Mouse (Mus musculus) retina, postnatal 7 days (tissue): ENCODE measurements around the gene 9530077C05Rik.
"Not testable (repeated sequence)": the region's sequence is repeated elsewhere in the genome, so short reads cannot be mapped to it uniquely, and the experiment has no call there.

Source experiments
- DNase-seq: peaks from one replicate; pipeline ENCODE4 v3.0.0-alpha.2; 2012; ENCODE audit warnings: low read depth, low spot score

Gene 9530077C05Rik

DNA sequence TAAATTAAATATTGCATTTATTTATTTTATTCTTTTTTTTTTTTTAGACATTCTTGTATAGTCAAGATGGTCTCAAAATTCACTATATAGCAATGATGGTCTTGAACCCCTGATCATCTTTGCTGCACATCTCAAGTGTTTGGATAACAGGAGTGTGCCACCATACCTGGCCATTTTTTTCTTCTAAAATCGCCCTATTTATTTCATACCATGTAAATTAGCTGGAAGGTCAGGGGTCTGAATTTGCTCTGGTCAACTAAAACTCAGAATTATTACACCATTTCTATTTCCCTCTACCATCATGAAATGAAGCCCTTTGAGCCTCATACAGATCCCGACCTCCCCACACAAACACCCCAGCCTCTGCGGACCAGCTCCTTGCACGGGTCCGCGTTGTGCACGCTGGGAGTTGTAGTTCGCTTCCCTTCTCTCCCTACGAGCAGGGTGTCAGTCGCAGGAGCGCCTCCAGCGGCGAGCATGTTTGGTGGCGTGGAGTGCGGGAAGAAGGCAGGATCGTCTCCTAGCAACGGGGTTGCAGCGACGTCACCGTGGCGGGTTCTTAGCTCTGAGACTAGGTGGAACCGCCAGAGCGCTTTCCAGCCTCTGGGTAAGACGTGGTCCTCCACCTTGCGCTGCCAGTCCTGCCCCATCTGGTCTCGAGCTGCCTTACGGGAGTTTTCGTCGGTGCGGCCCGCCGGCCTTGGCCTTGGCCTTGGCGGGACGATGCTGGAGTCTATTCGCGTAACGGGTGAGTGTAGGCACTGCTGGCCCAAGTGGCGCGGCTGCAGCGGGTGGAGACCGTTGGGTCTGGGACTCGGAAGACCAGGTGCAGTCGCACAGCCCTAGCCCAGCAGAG is at the start of gene 9530077C05Rik:
Gene 9530077C05Rik (plus strand): TSS at position 512 of the 856 bp plus-strand sequence.
- DNase-seq: peak; percentile 93

DNA sequence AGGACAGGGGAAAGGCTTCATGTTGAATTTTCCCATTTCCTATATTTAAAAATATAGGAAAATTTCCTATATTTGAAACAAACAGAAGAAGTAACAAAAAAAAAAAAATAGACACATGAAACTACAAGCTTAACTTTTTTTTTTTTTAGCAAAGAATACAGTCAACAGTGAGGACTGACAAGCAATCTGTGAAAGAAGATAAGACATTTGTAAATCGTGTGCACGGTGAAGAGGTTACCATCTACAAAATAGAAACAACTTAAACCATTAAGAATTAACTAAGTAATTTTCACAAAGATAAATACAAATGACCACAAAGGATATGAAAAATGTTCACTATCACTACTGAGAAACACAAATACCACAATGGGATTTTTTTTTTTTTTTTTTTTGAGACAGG is 45.1 kb upstream of the 9530077C05Rik start:
- no peak for DNase-seq

DNA sequence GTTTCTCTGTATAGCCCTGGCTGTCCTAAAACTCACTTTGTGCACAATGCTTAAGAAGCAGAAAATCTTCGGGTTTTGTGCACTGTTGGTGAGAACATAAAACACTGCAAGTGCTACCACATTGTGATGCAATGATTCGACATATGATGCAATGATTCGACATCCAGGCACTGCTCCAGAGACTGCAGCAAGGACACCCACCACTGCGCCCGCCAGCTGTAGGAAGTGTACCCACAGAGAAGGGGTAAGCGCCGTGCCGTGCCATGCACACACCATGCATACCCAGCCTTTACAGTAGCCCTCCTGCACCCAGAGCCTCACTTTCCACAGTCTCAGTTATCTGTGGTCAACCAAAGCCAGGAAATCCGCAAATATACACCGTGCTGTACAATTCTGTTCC is 44.7 kb upstream of the 9530077C05Rik start:
- DNase-seq: no peak

DNA sequence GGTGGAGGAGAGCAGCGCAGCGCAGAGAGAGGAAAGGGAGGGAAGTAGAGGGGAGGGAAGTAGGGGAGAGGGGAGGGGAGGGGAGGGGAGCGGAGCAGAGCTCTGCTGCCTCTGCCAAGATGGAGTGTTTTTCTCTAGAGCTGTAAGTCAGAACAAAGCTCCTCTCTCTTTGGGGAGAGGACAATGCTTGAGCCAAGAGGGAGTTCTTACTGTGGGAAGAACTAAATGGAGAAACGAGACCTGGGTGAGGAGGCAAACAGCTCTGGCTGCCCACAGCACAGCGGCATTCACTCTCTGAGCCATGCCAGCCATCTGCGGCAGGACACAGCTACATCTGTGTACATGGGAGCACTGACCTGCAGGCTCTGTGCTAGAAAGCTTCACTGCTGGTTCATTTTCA is 43.3 kb upstream of the 9530077C05Rik start:
- no peak for DNase-seq

DNA sequence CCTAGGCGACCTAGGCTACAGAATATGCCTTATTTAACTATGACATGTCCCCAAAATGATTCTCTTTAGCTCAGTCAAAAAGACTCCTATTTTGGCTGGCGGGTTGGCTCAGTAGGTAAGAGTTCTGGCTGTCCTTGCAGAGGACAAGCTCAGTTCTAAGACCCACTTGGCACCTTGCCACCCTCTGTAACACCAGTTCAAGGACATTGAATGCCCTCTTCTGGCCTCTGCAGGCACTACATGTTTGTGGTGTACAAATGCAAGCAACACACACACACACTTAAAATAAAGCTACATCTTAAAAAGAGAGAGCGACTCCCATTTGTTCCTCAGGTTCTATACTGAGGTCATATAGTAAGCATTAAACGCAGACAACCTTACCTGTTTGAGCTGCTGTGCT is 38.6 kb upstream of the 9530077C05Rik start:
- DNase-seq: peak; percentile 13

DNA sequence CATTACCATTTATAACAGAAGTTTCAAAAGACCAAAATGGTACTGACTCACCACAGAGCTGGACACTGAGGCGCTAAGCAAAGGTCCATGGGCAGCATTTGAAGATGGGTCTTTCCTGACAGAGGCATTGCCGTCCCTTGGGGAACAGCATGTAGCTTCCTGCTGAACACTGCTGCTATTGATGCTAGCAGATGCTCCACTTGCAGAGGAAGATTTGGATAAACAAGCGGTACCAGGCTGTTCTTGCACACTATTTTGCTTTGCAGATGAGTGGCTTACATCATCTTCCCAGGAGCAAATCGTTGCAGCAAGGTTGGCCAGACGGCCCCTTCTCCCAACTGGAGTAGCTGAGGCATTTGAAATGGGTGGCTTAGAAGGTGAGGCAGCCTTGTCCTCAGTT is 35.2 kb upstream of the 9530077C05Rik start:
- no peak for DNase-seq

DNA sequence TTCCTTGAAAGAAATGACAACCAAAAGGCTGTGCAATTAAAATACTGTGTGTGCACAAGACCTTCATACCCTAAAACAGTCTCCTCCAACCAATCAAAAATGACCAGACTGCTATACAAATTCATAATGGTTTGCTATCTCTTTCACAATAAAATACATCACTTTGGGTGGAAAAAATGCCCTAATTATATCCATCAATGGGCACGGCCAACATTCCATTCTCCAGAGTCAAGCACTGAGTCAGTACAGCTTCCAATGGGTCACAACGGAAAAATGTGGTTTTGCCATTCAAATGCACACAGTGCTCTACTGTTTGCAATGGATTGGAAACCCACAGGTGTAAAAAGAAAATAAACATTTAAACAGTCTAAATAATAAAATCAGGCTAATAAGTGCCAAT is 25.4 kb upstream of the 9530077C05Rik start:
- no peak for DNase-seq

DNA sequence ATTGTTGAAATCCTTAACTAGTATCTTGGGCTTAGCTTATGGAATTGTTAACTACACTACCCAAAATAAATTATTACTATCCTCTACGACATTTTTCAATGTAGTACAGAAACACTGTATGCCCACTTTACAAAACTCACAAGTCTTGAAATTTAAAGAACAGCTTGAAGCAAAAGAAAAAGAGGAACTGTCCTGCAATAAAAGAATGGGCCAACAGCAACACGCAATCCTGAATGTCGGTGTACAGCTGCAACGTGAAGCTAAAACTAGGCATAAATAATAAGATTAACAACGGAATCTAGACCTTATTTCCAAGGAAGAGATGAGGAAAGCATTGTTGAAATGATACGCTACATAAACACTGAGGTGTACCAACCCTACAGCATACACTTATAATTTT is 23.4 kb upstream of the 9530077C05Rik start:
- DNase-seq: no peak

DNA sequence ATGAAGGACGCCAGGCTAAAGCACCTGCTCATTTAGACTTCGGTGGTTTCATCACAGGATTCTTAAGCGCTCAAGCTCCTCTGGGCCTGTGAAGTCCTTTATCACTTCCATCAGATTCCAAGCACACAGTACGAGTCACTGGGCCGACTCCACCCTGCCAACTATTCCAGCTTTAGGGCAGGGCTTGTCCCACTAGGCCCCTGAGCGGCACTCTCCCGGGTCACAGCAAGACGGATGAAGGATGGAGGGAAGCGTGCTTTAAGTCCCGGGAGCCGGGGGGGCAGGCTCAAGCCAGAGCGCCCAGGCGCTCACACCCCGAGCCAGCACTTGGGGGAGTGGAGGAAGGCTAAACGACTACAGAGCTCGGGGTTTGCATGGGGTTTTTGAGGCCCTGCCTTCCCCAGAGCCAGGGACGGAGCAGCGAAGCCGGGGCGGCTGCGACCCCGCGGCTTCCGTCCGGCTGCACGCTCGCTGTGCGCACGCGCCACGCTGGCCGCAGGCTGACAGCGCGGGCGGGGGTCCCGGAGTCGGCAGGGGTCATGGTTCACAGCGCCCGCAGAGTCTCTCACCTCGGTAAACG is 22.8 kb upstream of the 9530077C05Rik start:
- peak; percentile 20 for DNase-seq

DNA sequence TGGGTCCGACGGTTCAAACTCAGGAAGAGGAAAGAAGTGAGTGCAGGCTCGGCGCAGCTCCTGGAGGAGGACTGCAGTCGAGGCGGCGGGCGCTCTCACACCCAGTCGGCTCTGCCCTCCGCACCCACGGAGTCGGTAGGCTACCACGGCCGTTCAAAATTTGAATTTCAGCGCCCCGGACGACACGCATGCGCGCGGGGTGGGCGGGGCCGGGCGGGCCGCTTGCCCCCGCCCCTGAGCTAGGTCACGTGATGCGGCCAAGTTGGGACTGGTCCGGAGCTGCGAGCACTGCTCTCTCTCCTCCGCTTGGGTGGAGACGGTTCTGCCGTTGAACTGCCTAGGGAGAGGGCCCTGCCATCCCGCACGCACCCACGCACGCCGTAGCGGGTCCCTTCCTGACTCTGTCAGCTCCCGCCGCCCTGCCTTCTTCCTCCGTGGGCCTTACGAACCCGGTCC is 22.3 kb upstream of the 9530077C05Rik start, which contains the start of gene Anln:
Gene Anln (minus strand): TSS at position 168 of the 456 bp plus-strand sequence.
- DNase-seq: peak; percentile 82

DNA sequence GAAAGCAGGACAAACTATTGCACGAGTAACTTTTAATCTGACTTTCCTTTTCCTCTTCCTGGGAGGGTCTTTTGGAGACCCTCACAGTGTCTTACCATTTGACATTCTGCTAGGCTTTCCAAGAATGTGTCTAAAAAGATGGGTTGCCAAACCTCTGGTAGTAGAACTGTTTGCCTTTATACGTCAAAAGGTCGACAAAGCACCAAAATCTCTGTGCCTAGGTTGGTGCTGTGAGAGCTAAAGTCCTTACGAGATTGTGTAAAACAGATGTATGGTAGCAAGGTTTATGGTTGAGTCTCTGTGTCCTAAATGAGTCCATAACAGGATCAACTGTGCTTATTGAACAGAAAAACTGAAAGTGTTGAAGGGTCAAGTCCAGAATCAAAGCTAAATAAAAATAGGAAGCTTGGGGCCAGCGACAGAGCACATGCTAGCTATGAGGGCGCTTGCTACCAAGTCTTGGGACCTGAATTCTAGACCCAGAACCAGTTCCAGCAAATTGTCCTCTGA is 21.5 kb upstream of the 9530077C05Rik start:
- no peak for DNase-seq

DNA sequence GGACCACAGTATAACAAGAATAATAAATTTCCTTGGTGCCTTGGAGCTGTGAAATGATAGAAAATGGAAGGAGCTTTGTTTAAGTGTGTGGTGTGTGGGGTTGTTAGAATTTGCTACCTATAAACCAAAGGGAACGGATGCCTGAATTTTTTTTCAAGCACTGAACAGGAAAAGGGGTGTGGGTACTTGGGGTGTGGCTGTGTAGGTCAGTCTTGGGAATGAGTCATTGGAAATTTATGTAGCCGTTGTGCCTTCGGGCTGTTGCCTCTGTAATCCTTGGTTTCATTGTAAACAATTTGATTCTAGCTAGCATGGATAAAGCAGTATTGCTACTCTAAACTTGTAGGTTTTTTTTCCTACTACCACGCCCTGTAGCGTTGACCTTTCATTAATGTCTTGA is 20.9 kb upstream of the 9530077C05Rik start:
- no peak for DNase-seq

DNA sequence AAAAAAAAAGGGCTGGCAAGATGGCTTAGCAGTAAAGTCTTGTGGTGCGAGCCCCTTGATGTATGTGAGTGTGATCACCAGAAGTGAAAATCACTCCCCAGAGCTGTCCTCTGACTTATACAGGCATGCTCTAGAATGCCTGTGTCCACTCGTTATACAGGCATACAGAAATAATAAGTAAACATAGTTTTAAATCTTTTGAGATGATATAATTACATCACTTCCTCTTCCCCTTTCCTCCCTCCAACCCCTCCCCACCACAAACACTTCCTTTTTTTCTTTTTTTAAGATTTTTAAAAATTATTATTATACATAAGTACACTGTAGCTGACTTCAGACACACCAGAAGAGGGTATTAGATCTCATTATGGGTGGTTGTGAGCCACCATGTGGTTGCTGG is 16.6 kb upstream of the 9530077C05Rik start:
- no peak for DNase-seq

DNA sequence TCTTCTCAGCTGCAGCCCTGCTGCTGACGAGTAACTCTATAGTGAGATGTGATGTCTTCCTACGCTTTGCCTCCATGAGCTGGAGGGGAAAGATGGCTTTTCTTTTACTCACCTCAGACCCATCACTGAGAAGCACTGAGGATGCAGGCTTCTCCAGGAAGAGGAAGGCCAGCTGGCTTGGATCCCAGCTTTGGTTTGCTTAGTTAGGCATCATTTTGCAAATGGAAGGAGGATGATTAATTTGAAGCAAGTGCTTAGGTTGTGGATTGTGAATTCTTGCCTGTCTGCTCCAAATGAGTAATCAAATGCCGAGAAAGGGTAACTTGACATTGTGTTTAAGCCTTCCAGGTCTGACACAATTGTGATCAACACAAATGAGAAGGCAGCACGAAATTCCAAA is 12.3 kb upstream of the 9530077C05Rik start:
- no peak for DNase-seq

DNA sequence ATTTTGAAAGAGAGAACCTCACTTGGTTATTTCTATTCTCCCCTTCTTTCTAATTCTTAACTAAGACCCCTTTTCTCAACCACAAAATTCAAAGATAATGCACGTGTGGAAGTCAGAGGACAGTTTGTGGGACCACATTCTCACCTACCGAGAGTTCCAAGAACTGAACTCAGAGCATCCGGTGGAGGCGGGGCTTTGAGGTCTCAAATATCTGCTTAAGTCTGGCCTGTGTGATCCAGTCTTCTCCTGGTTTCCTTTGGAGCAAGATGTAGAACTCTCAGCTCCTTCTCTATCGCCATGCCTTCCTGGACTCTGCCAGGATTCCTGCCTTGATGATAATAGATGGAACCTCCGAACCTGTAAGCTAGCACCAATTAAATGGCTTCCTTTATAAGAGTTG is 9.3 kb upstream of the 9530077C05Rik start:
- no peak for DNase-seq

DNA sequence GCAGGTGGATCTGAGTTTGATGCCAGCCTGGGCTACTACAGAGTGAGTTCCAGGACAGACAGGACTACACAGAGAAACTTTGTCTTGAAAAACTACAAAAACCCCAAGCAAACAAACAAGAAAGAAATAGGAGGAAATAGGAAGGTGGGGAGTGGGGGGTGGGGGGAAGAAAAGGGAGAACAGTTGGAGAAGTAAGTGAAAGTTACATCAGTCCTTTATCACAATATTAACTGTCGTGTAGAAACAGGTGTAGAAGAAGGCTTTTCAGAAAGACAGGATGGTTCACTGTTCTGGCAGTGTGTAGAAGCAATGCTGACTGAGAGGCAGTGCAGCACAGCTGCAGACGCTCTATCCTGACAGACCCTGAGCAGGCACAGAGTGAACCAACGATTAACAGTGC is 8.3 kb upstream of the 9530077C05Rik start:
- DNase-seq: no peak

DNA sequence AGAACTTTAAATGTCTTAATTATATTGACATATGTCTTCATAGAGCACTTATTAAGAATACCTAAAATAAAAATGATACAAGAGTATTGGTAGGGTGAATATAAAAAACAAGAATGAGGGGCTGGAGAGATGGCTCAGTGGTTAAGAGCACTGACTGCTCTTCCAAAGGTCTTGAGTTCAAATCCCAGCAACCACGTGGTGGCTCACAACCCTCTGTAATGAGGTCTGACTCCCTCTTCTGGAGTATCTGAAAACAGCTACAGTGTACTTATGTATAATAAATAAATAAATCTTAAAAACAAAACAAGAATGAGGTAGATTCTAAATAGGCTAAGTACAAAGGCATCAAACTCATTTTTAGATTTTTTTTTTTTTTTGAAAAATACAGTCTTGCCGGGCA is 7.8 kb upstream of the 9530077C05Rik start:
- not testable (repeated sequence) for DNase-seq

DNA sequence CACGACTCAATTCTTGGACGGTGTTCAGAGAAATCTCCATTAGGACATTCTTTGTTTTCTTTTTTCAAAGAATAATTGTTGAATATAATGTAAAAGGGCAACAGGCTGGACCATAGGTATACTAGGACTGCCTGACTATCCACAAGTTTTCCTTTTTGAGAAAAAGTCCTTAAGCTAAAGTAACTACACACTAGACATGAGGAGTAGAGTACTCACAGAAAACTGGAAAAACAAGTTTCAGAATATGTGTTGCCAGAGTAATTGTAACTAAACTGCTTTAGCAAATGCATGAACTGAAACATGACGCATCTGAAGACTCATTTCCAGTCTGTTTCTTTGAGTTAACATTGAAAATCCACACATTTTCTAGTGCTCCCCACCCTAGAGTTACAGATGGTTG is 5.9 kb upstream of the 9530077C05Rik start:
- DNase-seq: no peak

DNA sequence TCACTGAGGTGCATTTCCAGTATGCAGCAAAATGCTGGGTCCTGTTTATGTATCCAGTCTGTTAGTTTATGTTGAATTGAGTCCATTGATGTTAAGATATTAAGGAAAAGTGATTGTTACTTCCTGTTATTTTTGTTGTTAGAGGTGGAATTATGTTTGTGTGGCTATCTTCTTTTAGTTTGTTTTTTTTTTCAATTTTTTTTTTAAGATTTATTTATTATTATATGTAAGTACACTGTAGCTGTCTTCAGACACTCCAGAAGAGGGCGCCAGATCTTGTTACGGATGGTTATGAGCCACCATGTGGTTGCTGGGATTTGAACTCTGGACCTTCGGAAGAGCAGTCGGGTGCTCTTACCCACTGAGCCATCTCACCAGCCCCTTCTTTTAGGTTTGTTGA is 3.7 kb upstream of the 9530077C05Rik start:
- not testable (repeated sequence) for DNase-seq

DNA sequence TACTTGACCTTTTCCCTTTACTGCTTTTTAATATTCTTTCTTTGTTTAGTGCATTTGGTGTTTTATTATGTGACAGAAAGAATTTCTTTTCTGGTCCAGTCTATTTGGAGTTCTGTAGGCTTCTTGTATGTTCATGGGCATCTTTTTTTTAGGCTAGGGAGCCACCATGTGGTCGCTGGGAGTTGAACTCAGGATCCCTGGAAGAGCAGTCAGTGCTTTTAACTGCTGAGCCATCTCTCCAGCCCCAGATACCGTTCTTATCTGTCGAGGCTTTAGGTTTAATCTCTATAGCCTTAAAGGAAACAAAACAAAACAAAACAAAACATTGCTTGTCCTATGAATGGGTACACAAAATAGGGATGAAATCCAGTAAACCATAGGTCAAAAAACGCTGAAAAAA is 3.0 kb upstream of the 9530077C05Rik start:
- not testable (repeated sequence) for DNase-seq

DNA sequence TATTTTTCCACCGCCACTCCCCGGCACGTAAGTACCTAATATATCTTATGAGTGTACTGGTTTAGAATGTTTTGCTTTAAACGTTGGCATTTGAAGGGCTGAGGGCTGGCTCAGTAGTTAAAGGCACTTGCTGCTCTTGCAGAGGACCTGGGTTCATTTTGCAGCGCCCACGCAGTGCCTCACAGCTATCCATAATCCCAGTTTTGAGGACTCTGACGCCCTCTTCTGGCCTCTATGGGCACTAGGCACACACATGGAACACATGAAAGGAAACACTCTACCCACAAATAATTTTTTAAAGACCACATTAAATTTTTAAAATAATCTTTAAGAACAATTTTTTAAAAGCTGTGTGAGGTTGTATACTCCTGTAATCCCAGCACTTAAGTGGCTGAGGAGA is 1.8 kb upstream of the 9530077C05Rik start:
- DNase-seq: no peak

DNA sequence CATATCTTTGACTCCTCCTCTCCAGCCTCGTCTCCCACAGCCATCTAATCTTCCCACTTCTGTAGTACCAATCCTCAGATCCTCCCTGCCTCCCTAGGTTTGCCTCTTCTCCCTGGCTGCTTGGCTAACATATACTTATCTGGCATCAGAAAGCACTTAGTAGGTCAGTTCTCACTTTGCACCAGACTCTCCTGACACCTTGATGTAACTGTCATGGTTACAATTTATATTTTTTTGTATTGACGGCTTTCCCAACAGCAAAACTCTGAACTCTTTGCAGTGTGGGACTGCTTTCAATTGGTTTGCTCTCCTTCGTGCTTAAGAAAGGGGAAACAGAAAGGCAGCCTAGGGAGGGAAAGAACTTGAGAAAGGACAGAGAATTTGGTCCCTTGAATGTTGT is 4.9 kb downstream of the 9530077C05Rik start:
- DNase-seq: no peak

DNA sequence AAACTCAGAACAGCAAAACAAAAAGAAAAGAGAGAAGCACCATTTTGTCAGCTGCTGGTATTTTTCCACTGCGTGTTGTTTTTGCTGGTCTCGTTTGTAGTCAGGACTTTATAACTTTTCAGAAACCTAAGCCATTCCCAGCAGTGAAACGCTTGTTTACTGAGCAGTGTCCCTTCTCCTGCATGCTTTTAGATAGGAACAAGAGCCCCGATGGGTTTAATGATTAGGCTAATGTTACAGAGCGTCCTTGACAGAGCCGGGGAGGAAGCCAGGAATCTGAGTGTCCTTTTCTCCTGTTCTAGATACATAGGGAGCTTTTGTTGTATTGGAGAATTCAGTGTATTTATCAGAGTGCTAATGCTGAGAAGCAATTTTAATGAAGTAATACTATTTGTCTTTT is 6.2 kb downstream of the 9530077C05Rik start:
- no peak for DNase-seq
